Mouse (Mus musculus): ENCODE results near the gene Tmc8.

DNA sequence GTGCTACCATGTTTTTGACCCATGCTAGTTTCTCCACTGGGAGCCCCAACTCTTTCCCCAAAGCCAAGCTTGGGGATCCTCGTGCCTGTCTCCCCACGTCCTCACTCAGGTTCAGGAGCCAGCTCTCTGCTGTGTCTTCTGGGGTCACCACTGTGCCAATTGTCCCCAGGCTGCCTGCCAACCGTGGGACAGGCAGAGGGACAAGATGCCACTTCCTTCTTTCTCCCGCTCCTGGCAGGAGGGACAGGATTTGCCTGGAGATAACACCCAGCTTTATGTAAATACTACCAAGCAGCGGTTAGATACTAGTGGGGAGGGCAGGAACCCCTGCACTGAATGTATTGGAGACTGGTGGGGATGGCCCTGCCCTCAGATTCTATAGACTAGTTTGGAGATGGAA lies 32.0 kb downstream of the Tmc8 start:
- TF ChIP-seq ZNF384 (IDR thresholded peaks at IDR 0.05; ENCODE audit: low read depth, low read length) (no peak), HCFC1 (IDR thresholded peaks at IDR 0.05; ENCODE audit: borderline replicate concordance, insufficient read depth, low read length) (no peak), CHD2 (IDR thresholded peaks at IDR 0.05; ENCODE audit: low read depth, low read length) (no peak), MAFK (IDR thresholded peaks at IDR 0.05; ENCODE audit: insufficient read depth, low read depth, low read length) (no peak)
